Mouse (Mus musculus): Measurements from ENCODE around the gene Rsl1d1. TPM values are rescaled to one million over a fixed set of nuclear protein-coding genes. Genes with fewer than 3 reads are reported as not detected.

Gene Rsl1d1
- total and polyA plus RNA-seq, 3 experiments, result 177 to 697 (median 495) TPM

DNA sequence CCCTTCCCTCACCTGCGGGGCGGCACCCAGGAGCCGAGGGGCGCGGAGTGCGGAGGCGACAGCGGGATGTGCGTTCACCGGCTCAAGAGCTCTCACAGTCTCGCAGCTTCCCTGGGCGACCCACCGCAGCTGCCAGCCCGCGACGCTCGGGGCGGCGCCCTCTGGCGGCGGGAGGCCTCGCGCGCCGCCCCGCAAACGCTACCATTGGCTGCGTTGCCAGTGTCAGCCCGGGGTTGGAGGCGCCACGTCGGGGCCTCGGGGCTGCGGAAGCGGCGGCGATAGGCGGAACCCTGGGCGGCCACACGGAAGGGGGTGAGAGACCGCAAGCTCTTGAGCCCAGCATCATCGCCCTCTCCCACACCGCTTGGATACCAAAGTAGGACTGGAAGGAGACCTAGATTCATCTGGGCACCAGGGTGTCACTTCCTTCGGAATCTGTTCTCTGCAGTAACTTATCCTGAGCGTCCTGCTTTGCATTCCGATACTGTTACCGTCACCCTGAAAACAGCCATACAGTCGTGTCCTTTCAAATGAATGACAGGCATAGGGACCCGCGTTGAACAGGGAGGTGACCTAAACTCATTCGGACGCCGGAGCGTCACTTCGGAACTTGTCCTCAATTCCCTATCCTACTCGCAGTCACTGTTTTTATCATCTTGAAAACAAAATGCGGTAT, 26.8 kb downstream of the Rsl1d1 start, which contains the start of gene Zc3h7a:
TSS of gene Zc3h7a (minus strand) at position 186 of the 676 bp plus-strand sequence.
- Histone ChIP-seq H3K27ac (ENCODE audit: insufficient read depth, low read depth) (peak within 1 kb of the TSS; percentile 83), H3K27me3 (replicated peaks) (no peaks in the 10 kb centered on the region), H3K36me3 (replicated peaks in 1 of 2; ENCODE audit: control insufficient read depth in 1 of 2, insufficient read depth in 1 of 2, low read length in 1 of 2) (peaks cover 3 to 23% of the 10 kb centered on the region in 2 experiments), H3K9ac (ENCODE audit: insufficient read depth, low read depth) (peak within 1 kb of the TSS; percentile 93), H3K4me3 (replicated peaks in 1 of 3; ENCODE audit: low read depth in 2 of 3, low read length in 2 of 3, poor library complexity in 1 of 3) (peak within 1 kb of the TSS; percentile 89 to 97 (median 92)), H3K4me2 (ENCODE audit: insufficient read depth, low read depth, poor library complexity, severe bottlenecking) (peak within 1 kb of the TSS; percentile 99), H3K79me2 (replicated peaks; ENCODE audit: control insufficient read depth, extremely low read depth, insufficient read depth, poor library complexity, severe bottlenecking) (peaks cover 44% of the 10 kb centered on the region), H3K4me1 (ENCODE audit: control insufficient read depth in 1 of 2, insufficient read depth in 2 of 2) (peaks cover 6 to 48% of the 10 kb centered on the region in 2 experiments; a peak in 3 of 4 replicates), H3K9me3 (replicated peaks; ENCODE audit: low read length) (peaks cover 9% of the 10 kb centered on the region)
- in situ Hi-C loops (cut with MboI; ENCODE audit: low pct_ligation_motif_present, low pct_unique_long_range_greater_than_20kb, low sequenced_read_pairs), result no loop called here
- peak; percentile 43 for TF ChIP-seq NRF1 (IDR thresholded peaks at IDR 0.05; ENCODE audit: low read depth, low read length)
- TF ChIP-seq MEF2A (IDR thresholded peaks at IDR 0.05; ENCODE audit: borderline replicate concordance, low read depth, low read length), result peak; percentile 54; the same call in 1 of the 2 replicates
- no peak for TF ChIP-seq USF1 (IDR thresholded peaks at IDR 0.05; ENCODE audit: low read depth, low read length)
- peak; percentile 93 for TF ChIP-seq TCF12 (IDR thresholded peaks at IDR 0.05; ENCODE audit: low read depth, low read length)
- peak in 1 of 2 experiments; percentile 91; a peak in 2 of 4 replicates for TF ChIP-seq CTCF (conservative IDR thresholded peaks at IDR 0.05 in 1 of 2, IDR thresholded peaks at IDR 0.05 in 1 of 2; ENCODE audit: low read depth in 2 of 2, low read length in 2 of 2)
- TF ChIP-seq SIN3A (IDR thresholded peaks at IDR 0.05; ENCODE audit: low read length), result peak; percentile 22
- TF ChIP-seq MAZ (IDR thresholded peaks at IDR 0.05; ENCODE audit: low read depth, low read length), result no peak
- TF ChIP-seq JUND (conservative IDR thresholded peaks at IDR 0.05; ENCODE audit: low read depth, low read length), result no peak
- peak; percentile 39; the same call in 1 of the 2 replicates for TF ChIP-seq GABPA (IDR thresholded peaks at IDR 0.05; ENCODE audit: insufficient replicate concordance, low read depth, low read length)
- TF ChIP-seq POLR2A (IDR thresholded peaks at IDR 0.05; ENCODE audit: low read depth, low read length), result peak; percentile 92
- TF ChIP-seq USF2 (conservative IDR thresholded peaks at IDR 0.05; ENCODE audit: low read depth, low read length), result no peak
- TF ChIP-seq ETS1 (conservative IDR thresholded peaks at IDR 0.05; ENCODE audit: low read depth, low read length), result no peak; the same call in none of the 2 replicates
- no peak; the same call in 1 of the 2 replicates for TF ChIP-seq EP300 (IDR thresholded peaks at IDR 0.05; ENCODE audit: low read length)
- TF ChIP-seq RCOR1 (conservative IDR thresholded peaks at IDR 0.05; ENCODE audit: low read depth, low read length), result no peak
- TF ChIP-seq ZC3H11A (IDR thresholded peaks at IDR 0.05; ENCODE audit: low read depth, low read length), result no peak
- TF ChIP-seq BHLHE40 (IDR thresholded peaks at IDR 0.05; ENCODE audit: low read depth, low read length), result no peak
- peak; percentile 82 for TF ChIP-seq ZMIZ1 (IDR thresholded peaks at IDR 0.05; ENCODE audit: low read depth, low read length)
- TF ChIP-seq RAD21 (IDR thresholded peaks at IDR 0.05; ENCODE audit: low read depth, low read length), result peak; percentile 14; the same call in 1 of the 2 replicates
- no peak; the same call in 1 of the 2 replicates for TF ChIP-seq CHD2 (IDR thresholded peaks at IDR 0.05; ENCODE audit: low read length)
- TF ChIP-seq HCFC1 (IDR thresholded peaks at IDR 0.05; ENCODE audit: low read depth, low read length), result peak; percentile 65
- peak; percentile 15; the same call in 1 of the 2 replicates for TF ChIP-seq CHD1 (IDR thresholded peaks at IDR 0.05; ENCODE audit: low read depth, low read length)
- peak; percentile 32; the same call in 1 of the 2 replicates for TF ChIP-seq SMC3 (IDR thresholded peaks at IDR 0.05; ENCODE audit: low read depth, low read length)
- peak; percentile 13; the same call in 1 of the 2 replicates for TF ChIP-seq MXI1 (IDR thresholded peaks at IDR 0.05; ENCODE audit: low read depth, low read length)
- peak; percentile 66; the same call in 1 of the 2 replicates for TF ChIP-seq KAT2A (IDR thresholded peaks at IDR 0.05; ENCODE audit: insufficient replicate concordance, low read length)
- TF ChIP-seq TBP (conservative IDR thresholded peaks at IDR 0.05; ENCODE audit: low read depth, low read length), result peak; percentile 86
- no peak for TF ChIP-seq MAFK (IDR thresholded peaks at IDR 0.05; ENCODE audit: insufficient replicate concordance, low read length)
- peak; percentile 73 for TF ChIP-seq IRF4 (IDR thresholded peaks at IDR 0.05; ENCODE audit: low read depth, low read length)
- peak; percentile 93 for TF ChIP-seq UBTF (IDR thresholded peaks at IDR 0.05; ENCODE audit: low read depth, low read length)
- no peak for TF ChIP-seq MYC (IDR thresholded peaks at IDR 0.05; ENCODE audit: low read depth, low read length)
- TF ChIP-seq PAX5 (IDR thresholded peaks at IDR 0.05; ENCODE audit: low read length), result no peak
- peak; percentile 93 for TF ChIP-seq NELFE (IDR thresholded peaks at IDR 0.05; ENCODE audit: low read depth, low read length)
- peak; percentile 74; the same call in 1 of the 2 replicates for TF ChIP-seq POLR2AphosphoS2 (IDR thresholded peaks at IDR 0.05; ENCODE audit: low read depth, low read length)
- no peak for TF ChIP-seq E2F4 (IDR thresholded peaks at IDR 0.05; ENCODE audit: insufficient replicate concordance, low read depth, low read length)
- peak; percentile 95 for TF ChIP-seq ELF1 (IDR thresholded peaks at IDR 0.05; ENCODE audit: low read depth, low read length)
- TF ChIP-seq MAX (IDR thresholded peaks at IDR 0.05; ENCODE audit: low read length), result peak; percentile 15; the same call in 1 of the 2 replicates
- no peak for TF ChIP-seq ZKSCAN1 (IDR thresholded peaks at IDR 0.05; ENCODE audit: borderline replicate concordance, low read depth, low read length)
- no peak for TF ChIP-seq JUN (IDR thresholded peaks at IDR 0.05; ENCODE audit: insufficient read depth, low read depth, low read length)
- no peak for TF ChIP-seq ZNF384 (IDR thresholded peaks at IDR 0.05; ENCODE audit: low read depth, low read length)
- peak; percentile 89 for DNase-seq (ENCODE audit: extremely low read depth)
- dilution Hi-C loops (cut with MboI; ENCODE audit: extremely low pct_ligation_motif_present, extremely low pct_unique_long_range_greater_than_20kb, low sequenced_read_pairs), result no loop called here

All from CH12.LX (cell line).